Comparison of ENCODE assay signal across 8 mouse cellular contexts in genomic region chr5:124478873-124479204, GRCm38 (mm10). TPM values are rescaled to one million over a fixed set of nuclear protein-coding genes. Genes with fewer than 3 reads are reported as not detected.
DNase-seq lines count a peak whose midpoint lies in the region; ATAC-seq and TF ChIP-seq lines count a peak whose summit lies in the region.

No protein-coding gene starts in this region.

- H3K9me3 ChIP-seq in forebrain, embryonic 16.5 days (ENCODE audit: control insufficient read depth, low read length): no peaks in the 10 kb centered on the region
- H3K9me3 ChIP-seq in midbrain, embryonic 13.5 days: no peaks in the 10 kb centered on the region

- TF ChIP-seq POLR2A in kidney, adult 2 months (IDR thresholded peaks at IDR 0.05; ENCODE audit: low read depth, low read length): no peak
- TF ChIP-seq POLR2A in bone marrow macrophage, adult 2 months (IDR thresholded peaks at IDR 0.05; ENCODE audit: borderline replicate concordance, low read depth, low read length): no peak

- no peak overlapping the region for H3K9ac ChIP-seq in forebrain, embryonic 16.5 days (replicated peaks; ENCODE audit: low read depth, low read length)
- no peak overlapping the region for H3K9ac ChIP-seq in midbrain, embryonic 13.5 days (replicated peaks)

- no peaks in the 10 kb centered on the region for H3K36me3 ChIP-seq in kidney, adult 2 months (ENCODE audit: control insufficient read depth, insufficient read depth, low read length)
- H3K36me3 ChIP-seq in forebrain, embryonic 16.5 days (ENCODE audit: control insufficient read depth, insufficient read depth): no peaks in the 10 kb centered on the region
- H3K36me3 ChIP-seq in midbrain, embryonic 13.5 days: no peaks in the 10 kb centered on the region

- no peak for DNase-seq in kidney, adult 2 months
- DNase-seq in kidney, adult 9 months: no peak
- DNase-seq in urinary bladder, postnatal 25 days (ENCODE audit: low spot score): no peak
- no peak for DNase-seq in embryo, embryonic 9.5 days (ENCODE audit: extremely low spot score)
- DNase-seq in ovary, postnatal 10 days (ENCODE audit: low spot score): no peak

- no peak for ATAC-seq in forebrain, embryonic 16.5 days
- ATAC-seq in midbrain, embryonic 13.5 days: no peak

- peaks cover 5% of the 10 kb centered on the region; the same call in 1 of the 2 replicates for H3K4me1 ChIP-seq in kidney, adult 2 months (ENCODE audit: control insufficient read depth, insufficient read depth, low read length)
- H3K4me1 ChIP-seq in bone marrow macrophage, adult 2 months (ENCODE audit: control insufficient read depth, insufficient read depth, low read length): peaks cover 34% of the 10 kb centered on the region
- peaks cover 24% of the 10 kb centered on the region for H3K4me1 ChIP-seq in forebrain, embryonic 16.5 days (replicated peaks; ENCODE audit: control insufficient read depth, insufficient read depth, low read length)
- H3K4me1 ChIP-seq in midbrain, embryonic 13.5 days (replicated peaks): peaks cover 32% of the 10 kb centered on the region

- no peak overlapping the region for H3K4me3 ChIP-seq in kidney, adult 2 months (ENCODE audit: insufficient read depth, low read depth, low read length)
- peak overlapping the region; percentile 36 for H3K4me3 ChIP-seq in bone marrow macrophage, adult 2 months (ENCODE audit: insufficient read depth, low read length)
- no peak overlapping the region for H3K4me3 ChIP-seq in forebrain, embryonic 16.5 days (replicated peaks; ENCODE audit: low read length)
- H3K4me3 ChIP-seq in midbrain, embryonic 13.5 days (replicated peaks): no peak overlapping the region

- H3K4me2 ChIP-seq in forebrain, embryonic 16.5 days (ENCODE audit: low read length): peak overlapping the region; percentile 34
- H3K4me2 ChIP-seq in midbrain, embryonic 13.5 days (replicated peaks): 0 out of 2 replicates have a peak overlapping the region, but pooled peaks have one; percentile 76

- H3K27ac ChIP-seq in kidney, adult 2 months (ENCODE audit: insufficient read depth, low read depth, low read length): peak overlapping the region; percentile 37
- peak overlapping the region; percentile 92 for H3K27ac ChIP-seq in bone marrow macrophage, adult 2 months (ENCODE audit: insufficient read depth, low read depth, low read length)
- no peak overlapping the region for H3K27ac ChIP-seq in forebrain, embryonic 16.5 days (ENCODE audit: low read length)
- 0 out of 2 replicates have a peak overlapping the region, but pooled peaks have one; percentile 40 for H3K27ac ChIP-seq in midbrain, embryonic 13.5 days

- TF ChIP-seq CTCF in kidney, adult 2 months (conservative IDR thresholded peaks at IDR 0.05; ENCODE audit: insufficient read depth, insufficient read length, low read depth, low read length): no peak
- no peak for TF ChIP-seq CTCF in bone marrow macrophage, adult 2 months (IDR thresholded peaks at IDR 0.05; ENCODE audit: low read depth, low read length)

- H3K27me3 ChIP-seq in kidney, adult 2 months (replicated peaks; ENCODE audit: control insufficient read depth, insufficient read depth, low read length): no peaks in the 10 kb centered on the region
- H3K27me3 ChIP-seq in forebrain, embryonic 16.5 days (replicated peaks; ENCODE audit: control insufficient read depth, insufficient read depth, low read length): no peaks in the 10 kb centered on the region
- no peaks in the 10 kb centered on the region for H3K27me3 ChIP-seq in midbrain, embryonic 13.5 days

- WGBS in kidney, adult 2 months: 61% methylated on average over 1 of the region's 1 CpGs
- 77% methylated on average over 1 of the region's 1 CpGs for WGBS in forebrain, embryonic 16.5 days
- WGBS in midbrain, embryonic 13.5 days: 76% methylated on average over 1 of the region's 1 CpGs

RNA-seq across cellular contexts. Expression of gene Rilpl2, which starts 0.7 kb away (rescaled TPM):
- 44.3 and 46.3 TPM in 2 replicates for polyA plus RNA-seq in kidney, adult 2 months (2012; rRNA removed)
- polyA plus RNA-seq in bone marrow macrophage, adult 2 months (2012; ENCODE audit: insufficient read depth, insufficient read length, missing spikeins): 106 and 113 TPM in 2 replicates
- 26.4 and 28.0 TPM in 2 replicates for polyA plus RNA-seq in forebrain, embryonic 16.5 days (2015; fragmentation: Nextera tagmentation; extraction: Ambion mirVana)
- 18.2 and 19.4 TPM in 2 replicates for polyA plus RNA-seq in midbrain, embryonic 13.5 days (2015; fragmentation: Nextera tagmentation; extraction: Ambion mirVana)

RNA-seq across cellular contexts. Expression of gene Snrnp35, which starts 4.1 kb away (rescaled TPM):
- polyA plus RNA-seq in kidney, adult 2 months (2012; rRNA removed): 4.3 and 5.9 TPM in 2 replicates
- 20.5 and 21.6 TPM in 2 replicates for polyA plus RNA-seq in bone marrow macrophage, adult 2 months (2012; ENCODE audit: insufficient read depth, insufficient read length, missing spikeins)
- 21.8 and 25.1 TPM in 2 replicates for polyA plus RNA-seq in forebrain, embryonic 16.5 days (2015; fragmentation: Nextera tagmentation; extraction: Ambion mirVana)
- 26.1 and 26.3 TPM in 2 replicates for polyA plus RNA-seq in midbrain, embryonic 13.5 days (2015; fragmentation: Nextera tagmentation; extraction: Ambion mirVana)

RNA-seq across cellular contexts. Expression of gene Kmt5a, which starts 39.1 kb away (rescaled TPM):
- 75.9 and 81.1 TPM in 2 replicates for polyA plus RNA-seq in kidney, adult 2 months (2012; rRNA removed)
- 49.2 and 58.6 TPM in 2 replicates for polyA plus RNA-seq in bone marrow macrophage, adult 2 months (2012; ENCODE audit: insufficient read depth, insufficient read length, missing spikeins)
- 21.5 and 21.9 TPM in 2 replicates for polyA plus RNA-seq in forebrain, embryonic 16.5 days (2015; fragmentation: Nextera tagmentation; extraction: Ambion mirVana)
- 20.4 and 23.6 TPM in 2 replicates for polyA plus RNA-seq in midbrain, embryonic 13.5 days (2015; fragmentation: Nextera tagmentation; extraction: Ambion mirVana)

RNA-seq across cellular contexts. Expression of gene Rilpl1, which starts 52.4 kb away (rescaled TPM):
- 10.4 and 12.5 TPM in 2 replicates for polyA plus RNA-seq in kidney, adult 2 months (2012; rRNA removed)
- polyA plus RNA-seq in bone marrow macrophage, adult 2 months (2012; ENCODE audit: insufficient read depth, insufficient read length, missing spikeins): 2.4 and 2.8 TPM in 2 replicates
- 9.7 and 11.8 TPM in 2 replicates for polyA plus RNA-seq in forebrain, embryonic 16.5 days (2015; fragmentation: Nextera tagmentation; extraction: Ambion mirVana)
- polyA plus RNA-seq in midbrain, embryonic 13.5 days (2015; fragmentation: Nextera tagmentation; extraction: Ambion mirVana): 9.1 and 10.3 TPM in 2 replicates

RNA-seq across cellular contexts. Expression of gene Sbno1, which starts 53.0 kb away (rescaled TPM):
- polyA plus RNA-seq in kidney, adult 2 months (2012; rRNA removed): 16.7 and 20.8 TPM in 2 replicates
- polyA plus RNA-seq in bone marrow macrophage, adult 2 months (2012; ENCODE audit: insufficient read depth, insufficient read length, missing spikeins): 57.5 and 59.2 TPM in 2 replicates
- polyA plus RNA-seq in forebrain, embryonic 16.5 days (2015; fragmentation: Nextera tagmentation; extraction: Ambion mirVana): 109 and 110 TPM in 2 replicates
- 116 and 118 TPM in 2 replicates for polyA plus RNA-seq in midbrain, embryonic 13.5 days (2015; fragmentation: Nextera tagmentation; extraction: Ambion mirVana)
